Mouse (Mus musculus) embryonic facial prominence, embryonic 13.5 days (tissue): ENCODE measurements around the gene Hba-x. TPM values are rescaled to one million over a fixed set of nuclear protein-coding genes. Genes with fewer than 3 reads are reported as not detected.

Experiments
- ATAC-seq: fragments of 200-750 bp; cut with Nextera tagmentation; 2 replicates; pipeline ENCODE4 v1.8.0; 2017; ENCODE audit warnings: low read depth; ENCODE audit not compliant: insufficient number of reproducible peaks, insufficient read depth, low FRiP score, low TSS enrichment
- H3K27ac ChIP-seq: fragments of 300-500 bp; sonication (generic); 2 replicates; pipeline ENCODE4 v1.5.1; 2015; ENCODE audit warnings: moderate library complexity, mild to moderate bottlenecking, inconsistent platforms
- H3K27me3 ChIP-seq: fragments of 300-500 bp; sonication (generic); 2 replicates; pipeline ENCODE4 v1.6.1; 2015; ENCODE audit warnings: mild to moderate bottlenecking, inconsistent platforms
- H3K36me3 ChIP-seq: fragments of 300-500 bp; sonication (generic); 2 replicates; pipeline ENCODE4 v1.6.1; 2015; ENCODE audit warnings: mild to moderate bottlenecking, inconsistent platforms
- H3K4me1 ChIP-seq: fragments of 300-500 bp; sonication (generic); 2 replicates; pipeline ENCODE4 v1.6.1; 2015; ENCODE audit warnings: inconsistent platforms
- H3K4me2 ChIP-seq: fragments of 300-500 bp; sonication (generic); 2 replicates; pipeline ENCODE4 v1.6.1; 2015; ENCODE audit warnings: moderate library complexity, mild to moderate bottlenecking, inconsistent platforms
- H3K4me3 ChIP-seq: fragments of 300-500 bp; sonication (generic); 2 replicates; pipeline ENCODE4 v1.5.1; 2015; ENCODE audit warnings: mild to moderate bottlenecking, inconsistent platforms
- H3K9ac ChIP-seq: fragments of 300-500 bp; sonication (generic); 2 replicates; pipeline ENCODE4 v1.6.1; 2015; ENCODE audit warnings: mild to moderate bottlenecking, inconsistent platforms
- H3K9me3 ChIP-seq: fragments of 300-500 bp; sonication (generic); 2 replicates; pipeline ENCODE4 v1.6.1; 2016; ENCODE audit warnings: inconsistent platforms
- WGBS: fragments of 180-500 bp; shearing (Covaris S2); methylation state at CpG from one replicate; pipeline ENCODE4 v1.1.7; 2015; ENCODE audit warnings: mixed read lengths; 5-methylcytosine and 5-hydroxymethylcytosine counted together
- polyA plus RNA-seq: library from polyadenylated mRNA; unstranded; fragments of >200 nt; fragmentation: Nextera tagmentation; extraction: Ambion mirVana; gene quantifications from 2 replicates; pipeline ENCODE4 v1.2.1, GENCODE M21; 2015

Hba-x gene
- polyA plus RNA-seq, 1 experiment from 2014 or later: 590 TPM

GRCm38 (mm10) chr11:32250880-32251763 is 25.1 kb upstream of the Hba-x start:
- Histone ChIP-seq H3K4me1 (no peaks in the 10 kb centered on the region), H3K9ac (no peak overlapping the region), H3K27ac (no peak overlapping the region), H3K9me3 (no peaks in the 10 kb centered on the region), H3K4me2 (no peak overlapping the region), H3K36me3 (peaks cover 71% of the 10 kb centered on the region), H3K27me3 (no peaks in the 10 kb centered on the region), H3K4me3 (no peak overlapping the region)
- ATAC-seq: no peak
- WGBS: 87% methylated on average over 8 of the region's 8 CpGs

DNA sequence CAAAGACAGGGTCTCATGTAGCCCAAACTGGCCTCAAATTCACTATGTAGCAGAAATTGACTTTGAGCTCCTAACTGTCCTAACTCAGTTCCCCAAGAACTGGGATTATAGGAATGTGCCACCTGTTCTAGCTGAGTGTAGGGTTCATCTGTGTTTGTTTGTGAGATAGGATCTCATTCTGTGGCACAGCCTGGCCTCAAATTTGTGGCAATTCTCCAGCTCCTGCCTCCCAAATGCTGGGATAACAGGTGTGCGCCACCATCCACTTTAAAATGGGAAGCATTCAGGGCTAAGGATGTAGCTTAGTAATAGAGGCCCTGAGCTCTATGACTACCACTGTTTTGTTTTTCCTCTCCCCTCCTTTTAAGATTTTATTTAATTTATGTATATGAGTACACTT is 23.1 kb upstream of the Hba-x start:
- Histone ChIP-seq H3K9ac (no peak overlapping the region), H3K27ac (no peak overlapping the region), H3K27me3 (no peaks in the 10 kb centered on the region), H3K4me2 (no peak overlapping the region), H3K4me3 (no peak overlapping the region), H3K9me3 (no peaks in the 10 kb centered on the region), H3K4me1 (no peaks in the 10 kb centered on the region), H3K36me3 (peaks cover 51% of the 10 kb centered on the region)
- ATAC-seq: no peak
- WGBS: 89% methylated on average over 1 of the region's 1 CpGs

DNA sequence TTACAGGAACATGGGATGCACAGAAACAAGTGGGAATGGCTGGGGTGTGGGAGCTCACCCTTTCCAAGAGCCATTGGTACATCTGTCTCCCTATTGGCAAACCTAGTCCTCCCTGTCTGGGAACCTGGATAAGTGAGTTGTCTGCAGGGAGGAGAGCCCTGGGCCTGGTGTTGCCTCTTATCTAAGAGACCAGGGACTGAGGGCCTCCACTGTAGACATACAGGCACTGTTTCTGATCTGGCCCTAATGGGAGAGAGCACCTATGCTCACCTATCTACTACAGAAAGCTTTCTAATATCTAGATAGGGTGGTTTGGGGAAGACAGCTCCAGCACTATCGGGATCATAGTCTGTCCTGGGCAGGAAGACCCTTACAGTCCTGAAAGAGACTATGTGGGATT is 20.1 kb upstream of the Hba-x start:
- Histone ChIP-seq H3K9ac (no peak overlapping the region), H3K4me1 (no peaks in the 10 kb centered on the region), H3K4me2 (no peak overlapping the region), H3K36me3 (peaks cover 43% of the 10 kb centered on the region), H3K4me3 (no peak overlapping the region), H3K9me3 (no peaks in the 10 kb centered on the region), H3K27me3 (no peaks in the 10 kb centered on the region), H3K27ac (no peak overlapping the region)
- WGBS: 97% methylated on average over 1 of the region's 1 CpGs
- ATAC-seq: no peak; the same call in 1 of the 2 replicates

GRCm38 (mm10) chr11:32256566-32256965 is 19.6 kb upstream of the Hba-x start:
- no peak for ATAC-seq
- 90% methylated on average over 3 of the region's 3 CpGs for WGBS
- H3K4me1 ChIP-seq: no peaks in the 10 kb centered on the region
- H3K9me3 ChIP-seq: no peaks in the 10 kb centered on the region
- H3K36me3 ChIP-seq: peaks cover 40% of the 10 kb centered on the region
- H3K4me3 ChIP-seq: no peak overlapping the region
- H3K27me3 ChIP-seq: no peaks in the 10 kb centered on the region
- H3K27ac ChIP-seq: no peak overlapping the region
- no peak overlapping the region for H3K4me2 ChIP-seq
- no peak overlapping the region for H3K9ac ChIP-seq

- no peak for ATAC-seq
- Histone ChIP-seq H3K9ac (no peak overlapping the region), H3K4me3 (no peak overlapping the region), H3K27me3 (no peaks in the 10 kb centered on the region), H3K4me2 (no peak overlapping the region), H3K9me3 (no peaks in the 10 kb centered on the region), H3K36me3 (peaks cover 20% of the 10 kb centered on the region), H3K4me1 (peaks cover 14% of the 10 kb centered on the region), H3K27ac (no peak overlapping the region)
- 71% methylated on average over 10 of the region's 10 CpGs for WGBS
Measured at GRCm38 (mm10) chr11:32262674-32263415, 13.4 kb upstream of the Hba-x start.

- no peak overlapping the region for H3K4me3 ChIP-seq
- 82% methylated on average over 3 of the region's 3 CpGs for WGBS
- H3K36me3 ChIP-seq: peaks cover 19% of the 10 kb centered on the region
- peaks cover 19% of the 10 kb centered on the region for H3K4me1 ChIP-seq
- H3K9ac ChIP-seq: peak overlapping the region; percentile 32; the same call in 1 of the 2 replicates
- H3K27me3 ChIP-seq: no peaks in the 10 kb centered on the region
- H3K27ac ChIP-seq: no peak overlapping the region
- H3K9me3 ChIP-seq: no peaks in the 10 kb centered on the region
- ATAC-seq: no peak
- H3K4me2 ChIP-seq: no peak overlapping the region
Measured at GRCm38 (mm10) chr11:32265117-32265738, 11.0 kb upstream of the Hba-x start.

GRCm38 (mm10) chr11:32266194-32266593 is 10.0 kb upstream of the Hba-x start:
- Histone ChIP-seq H3K9ac (no peak overlapping the region), H3K4me1 (peaks cover 19% of the 10 kb centered on the region), H3K36me3 (peaks cover 10% of the 10 kb centered on the region), H3K4me3 (no peak overlapping the region), H3K4me2 (no peak overlapping the region), H3K27ac (no peak overlapping the region), H3K27me3 (no peaks in the 10 kb centered on the region), H3K9me3 (no peaks in the 10 kb centered on the region)
- ATAC-seq: no peak
- 94% methylated on average over 6 of the region's 6 CpGs for WGBS

DNA sequence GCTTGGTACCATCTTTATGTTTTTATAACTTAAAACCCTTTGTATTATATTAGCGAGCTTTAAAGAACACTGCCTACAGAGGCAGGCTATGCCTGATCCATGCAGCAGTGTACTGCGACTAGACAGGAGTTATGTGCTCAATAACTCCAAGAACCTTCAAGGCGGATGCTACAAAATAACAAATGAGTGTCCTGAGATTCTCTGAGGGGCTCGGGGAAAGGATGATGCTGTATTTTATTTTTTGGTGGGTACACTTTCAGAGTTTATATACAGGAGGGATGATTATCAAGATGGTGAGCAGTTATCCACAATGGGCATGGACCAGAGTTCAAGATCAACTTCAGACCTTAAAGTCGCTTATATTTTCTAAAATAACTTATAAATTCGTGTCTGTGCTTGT is 9.4 kb upstream of the Hba-x start:
- Histone ChIP-seq H3K9ac (peak overlapping the region; percentile 97), H3K36me3 (peaks cover 10% of the 10 kb centered on the region), H3K9me3 (no peaks in the 10 kb centered on the region), H3K27me3 (no peaks in the 10 kb centered on the region), H3K27ac (peak overlapping the region; percentile 96), H3K4me3 (peak overlapping the region; percentile 84), H3K4me1 (peaks cover 19% of the 10 kb centered on the region), H3K4me2 (peak overlapping the region; percentile 59)
- ATAC-seq: no peak
- 26% methylated on average over 6 of the region's 6 CpGs for WGBS

DNA sequence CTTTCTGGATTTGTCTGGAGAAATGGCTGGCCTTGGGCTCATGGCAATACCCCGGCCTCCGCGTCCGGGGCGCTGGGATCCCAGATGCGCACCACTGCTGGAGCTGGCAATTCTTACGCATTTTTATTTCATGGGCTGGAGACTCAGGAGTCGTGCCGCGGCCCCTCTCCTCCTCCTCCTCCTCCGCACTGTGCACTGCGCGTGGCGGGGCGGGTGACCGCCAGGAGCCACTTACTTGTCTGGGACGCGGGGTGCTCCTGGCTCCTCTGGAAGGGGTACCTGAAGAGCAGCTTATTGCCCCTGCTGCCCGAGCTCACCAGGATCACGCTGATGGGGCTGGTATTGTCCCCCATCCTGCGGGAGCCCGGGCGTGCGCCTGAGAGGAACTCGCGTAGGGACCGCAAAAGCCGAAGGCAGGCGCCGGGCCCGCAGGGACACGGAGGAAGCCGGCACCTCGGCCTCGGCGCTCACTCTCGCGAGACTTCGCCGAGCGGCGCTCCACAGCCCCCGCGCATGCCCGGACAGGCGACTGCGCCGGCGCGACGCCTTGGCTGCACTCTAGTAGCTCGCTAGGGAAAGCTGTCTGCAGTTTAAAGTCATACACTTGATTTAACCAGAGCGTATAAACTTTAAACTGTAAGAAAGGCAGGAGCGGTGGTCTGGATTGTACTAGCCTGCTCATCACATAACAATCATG is 8.9 kb upstream of the Hba-x start, which contains the start of gene Nprl3:
Nprl3 (minus strand) TSS at position 520 of the 697 bp plus-strand sequence.
- peaks cover 6% of the 10 kb centered on the region for H3K36me3 ChIP-seq
- H3K27ac ChIP-seq: peak within 1 kb of the TSS; percentile 96
- peak within 1 kb of the TSS; percentile 59 for H3K4me2 ChIP-seq
- WGBS: under 1% methylated on average over 54 of the region's 54 CpGs
- H3K4me1 ChIP-seq: peaks cover 19% of the 10 kb centered on the region
- peak within 1 kb of the TSS; percentile 84 for H3K4me3 ChIP-seq
- no peaks in the 10 kb centered on the region for H3K27me3 ChIP-seq
- no peaks in the 10 kb centered on the region for H3K9me3 ChIP-seq
- ATAC-seq: peak; percentile 98
- peak within 1 kb of the TSS; percentile 97 for H3K9ac ChIP-seq

GRCm38 (mm10) chr11:32267964-32268363 is 8.2 kb upstream of the Hba-x start:
- peaks cover 13% of the 10 kb centered on the region for H3K4me1 ChIP-seq
- no peak for ATAC-seq
- peak overlapping the region; percentile 97 for H3K9ac ChIP-seq
- H3K27ac ChIP-seq: peak overlapping the region; percentile 96
- no peaks in the 10 kb centered on the region for H3K36me3 ChIP-seq
- peak overlapping the region; percentile 84 for H3K4me3 ChIP-seq
- peak overlapping the region; percentile 59 for H3K4me2 ChIP-seq
- no peaks in the 10 kb centered on the region for H3K9me3 ChIP-seq
- WGBS: 27% methylated on average over 5 of the region's 5 CpGs
- H3K27me3 ChIP-seq: no peaks in the 10 kb centered on the region

DNA sequence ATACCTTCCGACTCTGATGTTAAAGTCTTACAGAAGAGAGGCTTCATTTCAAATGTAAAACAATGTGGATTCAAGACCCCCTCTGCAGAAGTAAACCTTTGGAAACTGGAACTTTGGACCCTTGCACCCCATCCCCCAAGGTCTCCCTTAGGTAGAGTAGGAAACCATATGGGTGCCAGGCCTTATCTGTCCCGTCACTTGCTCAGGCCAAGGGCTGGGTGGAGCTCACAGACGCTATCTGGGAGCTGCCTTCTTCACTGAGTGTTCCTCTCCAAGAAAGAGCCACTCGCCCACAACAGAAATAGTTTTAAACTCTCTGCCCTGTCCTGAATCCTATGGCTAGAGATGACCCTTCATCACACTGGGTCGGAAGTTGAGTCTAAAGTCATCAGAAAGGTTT is 7.2 kb upstream of the Hba-x start:
- WGBS: 83% methylated on average over 5 of the region's 5 CpGs

More for the DNA sequence above, 7.2 kb upstream of the Hba-x start:
- Histone ChIP-seq H3K27me3 (no peaks in the 10 kb centered on the region), H3K4me3 (no peak overlapping the region), H3K36me3 (no peaks in the 10 kb centered on the region), H3K4me1 (peaks cover 13% of the 10 kb centered on the region), H3K27ac (no peak overlapping the region), H3K9me3 (no peaks in the 10 kb centered on the region), H3K9ac (no peak overlapping the region), H3K4me2 (no peak overlapping the region)
- no peak for ATAC-seq
